Mouse (Mus musculus): ENCODE measurements around the gene Ap3b2. TPM values are rescaled to one million over a fixed set of nuclear protein-coding genes. Genes with fewer than 3 reads are reported as not detected.

Ap3b2 gene
- total RNA-seq (2021): 100 to 1,000 TPM; 150 to 154 TPM
- long read RNA-seq, transcript Ap3b2-201 (26 exons, 3,804 nt): major isoform, 50 of 86 reads
- long read RNA-seq, partial matches to known transcripts: 19 of 86 reads
- long read RNA-seq, other reads (novel, unspliced or antisense): 16 of 86 reads

DNA sequence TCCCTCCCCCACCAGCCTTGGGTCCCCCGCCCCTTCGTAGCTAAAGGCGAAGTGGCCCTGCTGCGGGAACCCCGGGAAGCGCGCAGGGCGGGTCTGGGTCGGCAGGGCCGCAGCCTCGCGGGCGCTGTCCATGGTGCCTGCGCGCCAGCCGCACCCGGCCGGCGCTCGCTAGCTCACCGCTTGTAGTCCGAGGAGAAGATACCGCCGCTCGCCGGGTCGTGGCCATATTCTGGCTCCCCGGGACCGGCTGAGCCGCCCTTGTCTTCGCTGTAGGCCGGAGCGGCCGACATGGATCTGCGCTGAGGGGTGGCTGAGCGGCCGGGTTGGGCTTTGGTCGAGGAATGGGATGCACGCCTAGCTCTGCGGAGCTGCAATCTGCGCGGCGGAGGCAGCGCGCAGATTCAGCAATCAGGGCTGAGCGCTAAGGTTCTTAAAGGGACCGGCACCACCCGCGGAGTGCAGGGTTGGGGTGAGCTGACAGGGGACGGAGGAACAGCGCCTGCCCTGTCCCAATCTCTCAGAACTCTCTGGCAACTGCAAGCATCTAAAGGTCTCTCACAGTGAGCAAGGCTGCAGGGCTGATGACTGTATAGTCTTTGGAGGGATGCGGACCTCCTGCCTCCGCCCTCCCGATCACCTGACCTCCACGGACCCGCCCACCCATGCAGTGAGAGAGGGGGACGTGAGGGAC lies at the start of gene Ap3b2:
Gene Ap3b2 (minus strand): TSS at position 595 of the 691 bp plus-strand sequence.
- peak; percentile 74 to 79 for DNase-seq (ENCODE audit: low spot score in 2 of 2)

DNA sequence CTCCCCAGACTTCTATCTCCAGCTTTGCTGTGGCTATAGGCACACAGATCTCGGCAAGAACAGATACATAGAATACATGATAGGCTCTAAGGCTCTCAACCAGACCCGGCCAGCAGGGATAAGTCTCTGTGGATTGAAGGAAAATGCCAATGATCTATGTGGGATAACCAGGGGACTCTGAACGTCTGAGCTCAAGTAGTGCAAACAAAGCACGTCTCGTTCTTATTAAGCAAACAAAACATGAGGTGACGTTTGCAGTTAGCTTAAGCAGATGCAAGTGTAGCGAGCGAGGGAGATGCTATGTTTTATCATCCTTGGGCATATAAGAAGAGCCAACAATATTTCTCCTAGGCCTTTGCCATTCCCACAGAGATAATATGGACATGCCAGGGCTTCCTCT lies 49.2 kb upstream of the Ap3b2 start:
- no peak for DNase-seq (ENCODE audit: low spot score in 2 of 2)

DNA sequence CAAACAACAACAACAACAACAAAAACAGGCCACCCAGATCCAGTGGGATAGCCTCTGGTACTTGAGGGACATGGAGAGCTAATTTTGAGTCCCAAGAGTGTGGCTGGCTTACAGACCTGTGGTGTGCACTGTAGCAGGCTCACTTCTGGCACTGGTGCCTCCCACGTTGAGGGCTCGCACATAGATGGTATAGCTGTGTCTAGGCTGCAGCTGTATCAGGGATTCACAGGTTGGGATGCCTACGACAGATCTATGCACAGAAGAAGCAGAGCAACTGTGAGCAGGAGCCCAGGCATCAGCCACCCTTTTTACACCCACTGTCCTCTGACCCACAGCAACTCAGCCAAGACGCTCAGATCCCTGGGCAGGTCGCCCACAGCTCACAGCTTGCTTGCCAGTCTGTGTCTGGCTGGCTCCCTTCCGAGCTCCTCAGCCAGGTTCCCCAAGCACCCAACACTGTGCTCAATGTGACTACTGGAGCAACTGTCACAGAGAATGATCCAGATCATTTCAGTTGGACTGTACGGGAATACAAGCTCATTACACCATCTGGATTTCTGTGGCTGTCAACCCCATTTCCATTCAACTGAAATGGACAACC lies 48.3 kb upstream of the Ap3b2 start:
- DNase-seq (ENCODE audit: low spot score in 2 of 2): peak; percentile 85 to 91

DNA sequence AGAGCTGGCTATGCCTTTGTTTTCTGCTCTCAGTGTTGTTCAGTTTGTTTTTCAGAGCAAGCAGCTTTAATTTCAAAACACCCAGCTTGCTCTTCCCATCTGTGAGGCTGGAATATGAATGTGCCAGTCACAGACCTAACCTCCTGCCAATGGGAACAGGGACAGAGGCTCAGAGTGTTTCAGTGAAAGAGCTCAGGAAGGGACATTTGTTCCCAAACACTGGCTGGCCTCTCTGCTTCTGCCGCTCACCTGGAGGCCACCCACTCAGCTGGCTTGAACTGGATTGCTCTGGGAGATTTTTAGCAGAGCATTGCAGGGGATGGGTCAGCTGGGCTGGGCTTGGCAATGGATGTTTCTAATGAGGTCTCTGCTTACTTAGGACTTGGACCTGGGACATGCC lies 47.3 kb upstream of the Ap3b2 start:
- peak; percentile 25 to 48 for DNase-seq (ENCODE audit: low spot score in 2 of 2)

DNA sequence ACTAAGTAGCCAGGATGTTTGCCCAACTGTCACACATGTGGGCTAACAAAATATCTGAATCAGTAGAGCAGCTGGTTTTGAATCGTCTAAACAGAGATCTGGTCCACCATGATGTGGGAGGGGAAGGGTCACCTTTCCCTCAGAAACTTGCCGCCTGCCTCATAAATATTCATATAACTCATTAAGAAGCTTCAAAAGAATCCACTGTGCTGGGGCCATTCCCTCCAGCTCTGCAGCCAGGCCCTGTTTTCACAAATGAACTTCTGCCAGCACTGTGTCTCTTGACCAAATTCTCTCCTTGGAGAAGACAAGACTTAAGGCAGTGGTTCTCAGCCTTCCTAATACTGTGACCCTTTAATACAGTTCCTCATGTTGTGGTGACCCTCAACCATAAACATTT lies 45.8 kb upstream of the Ap3b2 start:
- peak in 1 of 2 experiments; percentile 40 for DNase-seq (ENCODE audit: low spot score in 2 of 2)

DNA sequence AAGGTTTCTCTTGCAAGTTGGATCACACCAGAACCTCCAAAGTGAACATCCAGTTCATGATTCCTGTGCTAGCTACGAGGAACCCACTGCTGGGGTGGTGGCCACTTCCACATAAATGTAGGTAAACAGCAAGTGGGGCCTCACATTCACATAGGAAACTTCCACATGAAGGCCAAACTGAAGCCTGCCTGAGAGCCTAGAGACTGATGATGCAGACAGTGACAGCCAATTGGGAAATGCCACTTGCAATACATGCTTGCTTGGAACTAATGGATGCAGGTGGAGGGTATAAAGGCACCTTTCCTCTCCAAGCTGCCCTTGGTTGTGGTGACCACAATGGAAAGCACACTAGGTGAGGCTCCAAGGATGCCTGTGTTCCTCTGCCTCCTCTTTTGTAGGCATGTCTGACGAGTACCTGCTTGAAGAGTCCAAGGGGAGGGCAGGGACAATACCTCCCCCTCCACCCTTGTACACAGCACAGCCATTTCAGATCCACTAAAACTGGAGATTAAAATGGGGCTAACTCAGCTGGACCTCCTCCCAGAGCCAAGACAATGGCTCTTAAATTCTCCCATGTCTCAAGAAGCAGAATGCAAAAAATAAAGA lies 44.4 kb upstream of the Ap3b2 start:
- DNase-seq (ENCODE audit: low spot score in 2 of 2): peak; percentile 49 to 56

DNA sequence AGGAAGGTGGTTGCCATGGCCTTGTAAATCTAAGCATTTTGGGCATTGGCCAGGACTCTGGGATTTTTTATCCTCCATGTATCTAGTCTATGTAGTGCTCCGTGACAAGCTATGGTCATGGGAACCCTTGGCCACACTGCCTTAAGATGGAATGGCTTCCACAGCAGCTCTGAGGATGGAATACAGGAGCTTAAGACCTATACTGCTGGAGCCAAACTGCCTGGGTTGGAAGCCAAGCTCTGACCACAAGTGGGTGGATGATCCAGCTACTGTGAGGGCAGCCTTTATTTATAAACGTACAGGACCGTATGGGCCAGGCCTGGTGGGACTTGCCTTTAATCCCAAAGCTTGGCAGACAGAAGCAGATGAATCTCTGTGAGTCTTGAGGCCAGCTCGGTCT lies 42.8 kb upstream of the Ap3b2 start:
- DNase-seq (ENCODE audit: low spot score in 2 of 2): no peak

DNA sequence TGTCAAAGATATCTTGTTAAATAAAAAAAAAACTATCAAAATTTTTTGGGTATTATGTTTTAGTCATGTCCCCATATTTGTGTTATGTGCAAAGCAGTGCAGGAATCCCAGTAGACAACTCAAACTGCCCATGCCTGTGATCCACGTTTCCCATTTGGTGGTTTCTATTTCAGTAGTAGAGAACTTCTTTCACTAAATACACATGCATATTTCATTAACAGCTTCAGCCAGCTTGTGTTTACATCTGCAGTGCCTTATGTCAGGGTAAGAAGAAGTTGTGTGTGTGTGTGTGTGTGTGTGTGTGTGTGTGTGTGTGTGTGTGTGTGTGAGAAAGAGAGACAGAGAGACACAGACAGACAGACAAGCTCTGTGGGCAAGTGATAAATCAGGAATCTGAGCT lies 37.7 kb upstream of the Ap3b2 start:
- no peak for DNase-seq (ENCODE audit: low spot score in 2 of 2)

DNA sequence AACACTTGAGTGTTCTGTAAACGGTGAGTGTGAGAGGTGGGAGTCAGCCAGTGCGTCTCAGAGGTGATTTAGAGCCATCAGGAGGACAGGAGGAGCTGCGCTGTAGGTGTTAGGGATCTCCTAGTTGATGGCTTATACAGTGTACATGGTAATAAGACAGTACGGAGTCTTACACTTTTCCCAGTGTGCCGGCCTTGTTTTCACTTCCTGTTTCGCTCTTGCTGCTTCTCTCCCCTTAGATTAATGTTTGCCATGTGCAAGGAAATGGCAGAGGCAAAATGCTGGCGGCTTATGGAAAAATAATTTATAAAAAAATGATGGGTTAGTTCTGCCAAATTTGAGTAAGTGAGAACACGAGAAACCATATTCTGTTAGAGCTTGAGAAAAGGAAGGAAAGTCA lies 35.2 kb upstream of the Ap3b2 start:
- no peak for DNase-seq (ENCODE audit: low spot score in 2 of 2)

DNA sequence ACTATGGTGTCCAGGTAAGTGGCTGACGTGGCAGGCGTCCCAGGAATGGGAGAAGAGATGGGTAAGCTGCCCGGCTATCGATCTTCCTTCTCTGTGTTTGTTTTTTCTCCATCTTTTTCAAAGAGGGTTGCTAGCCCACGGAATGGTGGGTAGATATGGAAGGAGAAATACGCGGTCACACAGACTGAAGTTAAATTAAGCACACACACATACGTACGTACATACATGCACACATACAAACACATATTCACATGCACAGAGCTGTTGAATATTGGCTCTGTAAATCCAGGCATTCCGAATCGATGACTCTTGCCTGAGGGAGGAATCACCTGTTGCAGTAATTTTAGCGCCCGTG lies 29.9 kb upstream of the Ap3b2 start:
- DNase-seq (ENCODE audit: low spot score in 2 of 2): no peak

DNA sequence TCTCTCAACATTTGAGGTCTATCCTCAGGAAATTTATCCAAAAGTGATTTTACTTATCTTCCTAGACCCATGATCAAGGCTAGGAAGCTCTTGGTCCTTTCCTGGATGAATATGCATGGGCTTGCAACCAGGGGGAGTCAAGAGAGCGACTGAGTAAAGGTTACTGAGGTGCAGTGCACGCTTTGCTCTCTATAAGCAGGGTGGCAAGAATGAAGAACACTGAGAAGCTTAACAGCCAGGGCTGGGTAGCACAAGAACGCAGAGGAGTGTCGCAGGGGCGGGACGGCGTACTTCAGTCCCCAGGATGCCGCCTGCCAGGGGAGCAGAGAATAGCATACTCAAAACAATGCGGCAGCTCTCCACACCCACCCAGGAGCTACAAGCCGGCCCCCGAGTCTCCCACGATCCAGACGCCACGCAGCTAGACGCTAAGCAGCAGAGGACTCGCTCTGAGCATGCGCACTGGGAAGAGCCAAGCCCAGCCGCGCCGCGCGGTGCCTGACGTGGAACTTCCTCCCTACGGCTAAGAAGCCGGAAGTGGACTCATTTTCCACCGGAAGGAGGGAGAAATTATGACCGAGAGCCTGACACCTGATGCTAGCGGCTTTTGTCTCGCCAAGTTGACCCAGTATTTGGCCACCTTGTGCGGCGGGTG lies 29.4 kb upstream of the Ap3b2 start:
- peak; percentile 86 to 90 for DNase-seq (ENCODE audit: low spot score in 2 of 2)

DNA sequence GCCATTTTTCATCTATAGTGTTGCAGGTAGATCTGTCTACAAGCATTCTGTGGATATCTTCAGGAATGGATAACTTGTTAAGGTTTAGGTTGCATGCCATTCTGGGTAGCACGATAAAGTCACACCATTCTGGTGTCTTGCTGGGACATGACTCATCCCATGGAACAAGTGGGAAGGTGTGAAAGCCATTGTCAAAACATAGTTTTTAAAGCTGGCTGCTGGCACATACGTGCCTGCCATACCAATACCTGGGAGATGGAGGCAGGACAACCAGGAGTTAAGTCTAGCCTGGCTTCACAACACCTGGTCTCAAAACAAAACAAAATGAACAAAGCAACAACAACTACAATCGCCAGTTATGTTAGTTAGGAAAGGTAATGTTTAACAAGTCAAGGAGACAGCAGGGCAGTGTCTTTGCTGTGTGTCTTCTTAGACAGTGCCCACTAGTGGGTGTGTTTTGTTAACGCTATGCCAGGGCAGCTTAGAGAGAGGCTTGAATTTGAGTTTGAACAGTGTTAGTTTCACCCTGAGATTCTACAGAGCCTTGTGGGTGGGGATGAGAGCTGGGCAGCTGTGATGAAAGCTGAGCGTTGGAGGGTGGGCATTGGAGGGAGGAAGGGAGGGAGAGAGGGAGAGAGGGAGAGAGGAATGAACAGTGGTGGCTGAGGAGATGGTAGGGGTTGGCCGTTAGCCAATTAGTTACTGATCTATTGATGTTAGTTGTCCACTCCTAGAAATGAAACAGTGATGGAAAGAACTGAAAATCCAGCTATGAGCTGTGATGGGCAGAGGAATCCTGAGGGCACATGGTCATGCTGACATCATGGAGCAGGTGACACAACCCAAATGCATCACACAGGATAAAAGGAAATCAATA lies 22.7 kb upstream of the Ap3b2 start:
- DNase-seq (ENCODE audit: low spot score in 2 of 2): no peak

DNA sequence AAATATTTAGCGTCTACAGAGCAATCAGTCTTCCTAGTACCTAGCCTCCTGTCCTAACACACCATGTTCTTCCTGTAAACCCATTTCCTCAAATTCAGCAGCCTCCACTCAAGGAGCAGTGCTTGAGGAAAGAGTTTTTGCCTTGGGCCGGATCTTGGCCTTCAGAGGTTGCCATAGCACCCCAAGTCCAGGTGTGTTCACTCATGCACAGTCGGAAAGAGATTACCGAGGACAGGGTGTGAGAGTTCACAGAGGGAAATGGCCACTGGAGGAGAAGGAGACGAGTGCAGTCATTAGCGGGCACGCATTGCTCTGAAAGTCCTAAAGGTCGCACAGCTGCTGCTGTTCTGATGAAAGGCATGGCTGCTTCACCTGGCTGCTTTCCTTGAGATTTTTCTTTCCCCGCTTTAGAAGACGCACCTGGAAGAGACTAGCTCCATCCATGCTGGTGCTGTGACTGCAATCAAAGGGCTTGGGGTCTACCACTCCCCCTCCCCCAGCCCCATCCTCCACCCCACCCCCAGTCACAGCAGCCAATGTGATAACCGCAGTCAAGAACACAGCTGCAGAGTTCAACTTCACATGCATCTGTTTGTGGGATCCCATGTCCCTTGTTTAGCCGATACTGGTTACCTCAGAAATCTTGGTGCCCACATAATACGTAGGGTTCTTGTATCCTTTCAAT lies 21.3 kb upstream of the Ap3b2 start:
- DNase-seq (ENCODE audit: low spot score in 2 of 2): no peak

DNA sequence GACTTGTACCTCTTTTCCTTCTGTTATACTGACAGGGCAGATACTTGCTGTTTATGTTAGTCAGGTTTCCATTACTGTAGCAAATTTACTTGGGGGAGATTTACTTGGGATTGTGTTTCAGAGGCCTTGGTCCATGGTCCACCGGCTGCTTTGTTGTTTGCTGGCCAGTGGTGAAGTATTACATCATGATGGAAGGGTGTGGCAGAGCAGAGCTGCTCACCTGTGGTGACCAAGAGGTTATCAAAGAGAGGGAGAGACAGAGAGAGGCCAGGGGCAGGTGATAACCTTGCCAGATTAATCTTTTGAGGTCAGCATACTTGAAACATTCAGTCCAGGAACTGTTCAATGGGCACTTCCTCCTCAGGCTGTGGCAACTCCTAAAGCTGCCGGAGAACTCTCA lies 7.3 kb upstream of the Ap3b2 start:
- DNase-seq (ENCODE audit: low spot score in 2 of 2): no peak

DNA sequence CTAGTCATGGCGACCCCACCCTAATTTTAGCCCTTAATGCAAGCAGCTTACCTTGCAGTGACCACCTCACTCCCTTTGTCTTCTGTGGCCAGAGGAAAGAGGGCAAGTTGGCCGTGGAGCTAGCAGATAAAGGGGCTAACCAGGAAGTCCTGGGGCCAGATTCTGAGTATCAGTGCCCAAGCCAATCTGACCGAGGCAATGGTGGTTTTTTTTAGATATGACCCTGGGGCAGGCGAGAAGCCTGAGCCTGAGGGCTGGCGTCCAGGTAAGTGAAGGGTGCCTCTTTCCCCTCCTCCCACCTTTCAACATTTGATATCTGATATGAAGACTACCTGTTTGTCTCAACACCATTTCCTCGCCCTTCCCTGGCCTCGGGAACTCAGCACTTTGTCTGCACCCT lies 4.5 kb upstream of the Ap3b2 start, which contains the start of gene BC048679:
Gene BC048679 (minus strand): TSS at position 101 of the 400 bp plus-strand sequence.
- DNase-seq (ENCODE audit: low spot score in 2 of 2): no peak

DNA sequence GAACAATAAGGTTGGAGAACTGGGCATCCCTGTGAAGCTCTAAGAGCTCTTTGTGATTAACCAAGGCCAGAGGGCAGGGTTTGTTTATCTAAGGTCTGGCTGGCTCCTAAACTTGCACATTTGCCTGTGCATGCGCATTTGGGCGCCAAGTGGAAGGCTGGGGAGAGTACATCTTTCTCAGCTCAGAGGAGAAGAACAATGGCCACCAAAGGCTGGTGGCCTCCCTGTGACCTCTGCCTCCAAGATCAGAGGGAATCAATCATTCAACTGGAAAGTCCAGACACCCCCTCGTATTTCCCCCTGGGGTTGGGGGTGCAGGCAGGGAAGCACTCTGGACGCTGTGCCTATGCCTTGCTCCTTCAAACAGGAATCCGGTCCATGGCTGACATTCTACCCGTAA lies 3.4 kb upstream of the Ap3b2 start:
- DNase-seq (ENCODE audit: low spot score in 2 of 2): no peak

DNA sequence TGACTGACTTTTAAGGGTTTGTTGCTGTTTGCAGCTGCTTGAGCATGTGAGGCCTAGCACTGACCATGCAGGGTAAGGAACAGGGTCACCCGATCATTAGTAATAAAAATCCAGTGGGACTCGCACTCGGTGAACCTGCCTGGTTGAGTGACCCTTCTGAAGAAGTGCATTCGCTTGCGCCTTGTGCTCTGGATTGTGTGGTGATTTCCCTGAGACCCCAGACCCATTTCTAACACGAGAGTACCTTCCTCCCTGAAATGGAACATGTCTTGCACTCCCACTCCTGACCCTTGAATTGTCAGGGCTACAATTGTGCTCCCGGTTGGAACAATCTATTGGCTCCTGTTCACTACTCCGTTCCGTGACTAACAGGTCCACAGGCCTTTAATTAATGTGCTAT lies 1.1 kb downstream of the Ap3b2 start:
- DNase-seq (ENCODE audit: low spot score in 2 of 2): no peak

DNA sequence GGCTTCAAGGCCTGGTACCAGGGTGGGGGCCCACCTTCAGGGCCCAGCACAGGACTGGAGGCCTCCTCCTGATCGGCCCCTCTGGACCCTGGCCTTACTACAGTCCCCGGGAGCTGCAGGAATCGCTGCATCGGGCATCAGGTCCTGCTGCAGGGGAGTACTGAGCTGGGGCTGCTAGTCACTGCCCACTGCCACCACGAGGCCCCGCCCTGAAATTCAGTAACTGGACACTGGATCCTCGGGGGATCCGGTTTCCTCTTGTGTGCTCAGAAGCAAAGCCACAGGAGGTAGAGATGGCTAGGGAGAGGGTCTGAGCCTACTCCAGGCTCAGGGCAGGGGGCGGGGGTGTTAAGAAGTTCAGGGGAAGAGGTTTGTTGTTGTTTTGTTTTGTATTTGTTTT lies 4.1 kb downstream of the Ap3b2 start:
- DNase-seq (ENCODE audit: low spot score in 2 of 2): no peak

DNA sequence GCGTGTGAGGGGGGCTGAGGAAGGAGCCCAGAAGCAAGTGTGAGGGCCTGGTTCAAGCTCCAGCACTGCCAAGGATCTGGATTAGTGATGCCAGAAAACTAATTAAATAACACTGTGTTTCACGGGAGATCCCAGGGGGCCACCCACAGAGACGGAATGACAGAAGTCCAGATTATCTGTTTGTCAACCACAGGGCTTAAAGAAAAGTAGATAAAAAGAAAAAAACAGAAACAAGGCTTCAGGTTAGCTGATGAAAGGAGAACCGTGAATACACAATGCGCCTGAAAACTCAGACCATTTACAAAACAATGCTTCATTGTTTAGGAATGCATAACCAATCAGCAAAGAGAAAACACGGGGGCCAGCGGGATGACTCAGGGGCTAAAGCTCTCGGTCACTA lies 12.9 kb downstream of the Ap3b2 start:
- no peak for DNase-seq (ENCODE audit: low spot score in 2 of 2)

DNA sequence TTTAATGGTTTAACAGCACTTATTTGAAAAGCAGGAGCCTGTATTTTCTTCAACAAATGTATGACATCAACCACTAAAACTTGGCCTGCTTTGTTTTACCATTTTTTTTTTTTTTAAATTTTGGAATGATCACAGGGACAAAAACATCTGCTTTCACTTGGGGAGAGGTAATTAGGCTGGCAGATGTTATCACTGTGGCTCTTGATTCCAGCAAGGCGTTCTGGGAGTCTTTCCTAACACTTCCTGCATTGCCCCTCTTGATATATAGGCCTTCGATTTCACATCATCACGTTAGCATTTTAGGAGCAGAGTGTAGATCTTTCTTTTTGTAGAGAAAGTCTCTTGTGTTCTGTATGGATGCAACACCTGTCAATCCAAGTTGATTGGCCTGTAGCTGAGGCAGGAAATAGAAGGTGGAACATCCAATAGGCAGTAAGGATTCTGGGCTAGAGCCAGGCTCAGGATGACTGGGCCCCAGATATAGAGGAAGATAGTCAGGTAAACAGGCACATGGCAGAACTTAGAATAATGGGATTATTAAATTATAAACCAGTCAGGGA lies 14.1 kb downstream of the Ap3b2 start:
- DNase-seq (ENCODE audit: low spot score in 2 of 2): no peak
